Mouse (Mus musculus) MEL (cell line): ENCODE results near the gene Pigc. TPM values are rescaled to one million over a fixed set of nuclear protein-coding genes. Genes with fewer than 3 reads are reported as not detected.

Source experiments
- DNase-seq: peaks from one replicate; pipeline ENCODE4 v3.0.0; 2011; ENCODE audit warnings: low read depth, low spot score
- H3K27ac ChIP-seq: 2 replicates; pipeline ENCODE4 v1.5.1; 2012; ENCODE audit warnings: low read depth, mild to moderate bottlenecking, control low read depth, low read length, moderate library complexity; ENCODE audit not compliant: control insufficient read depth
- H3K27me3 ChIP-seq, 2 experiments: fragments of 150-350 bp in 1 of 2; sonication (generic) in 1 of 2; 2 replicates each; pipeline ENCODE4 v1.6.1; 2012; ENCODE audit warnings: low read length in 2 of 2, mild to moderate bottlenecking in 2 of 2, improper control_type of control experiment in 1 of 2, moderate library complexity in 1 of 2; ENCODE audit not compliant: insufficient read depth in 2 of 2, control insufficient read depth in 1 of 2
- H3K36me3 ChIP-seq, 2 experiments: 2 replicates each; pipeline ENCODE4 v1.6.1; 2012 to 2014; ENCODE audit warnings: low read length in 2 of 2, improper control_type of control experiment in 1 of 2, inconsistent platforms in 1 of 2, mild to moderate bottlenecking in 1 of 2; ENCODE audit not compliant: insufficient read depth in 2 of 2, control insufficient read depth in 1 of 2
- H3K4me1 ChIP-seq, 2 experiments: fragments of 150-350 bp in 1 of 2; sonication (generic) in 1 of 2; 2 replicates each; pipeline ENCODE4 v1.6.1; 2012; ENCODE audit warnings: low read length in 2 of 2, improper control_type of control experiment in 1 of 2, mild to moderate bottlenecking in 1 of 2; ENCODE audit not compliant: insufficient read depth in 2 of 2, control insufficient read depth in 1 of 2
- H3K4me3 ChIP-seq, 2 experiments: fragments of 150-350 bp in 1 of 2; sonication (generic) in 1 of 2; 2 replicates each; pipeline ENCODE4 v1.5.1; 2012; ENCODE audit warnings: low read depth in 2 of 2, low read length in 2 of 2, mild to moderate bottlenecking in 2 of 2, moderate library complexity in 2 of 2, control low read depth in 1 of 2, improper control_type of control experiment in 1 of 2; ENCODE audit not compliant: control insufficient read depth in 1 of 2, insufficient read depth in 1 of 2
- H3K79me2 ChIP-seq: 2 replicates; pipeline ENCODE4 v1.6.1; 2012; ENCODE audit warnings: mild to moderate bottlenecking, low read length, moderate library complexity; ENCODE audit not compliant: control insufficient read depth, poor library complexity, insufficient read depth
- H3K9ac ChIP-seq: 2 replicates; pipeline ENCODE4 v1.6.1; 2012; ENCODE audit warnings: low read depth, mild to moderate bottlenecking, control low read depth, low read length, moderate library complexity; ENCODE audit not compliant: control insufficient read depth, poor library complexity, severe bottlenecking
- H3K9me3 ChIP-seq: fragments of 150-350 bp; sonication (generic); replicated peaks from 2 replicates; pipeline ENCODE4 v1.6.1; 2012; ENCODE audit warnings: mild to moderate bottlenecking, low read length, improper control_type of control experiment, moderate library complexity; ENCODE audit not compliant: insufficient read depth
- CHD1 ChIP-seq: IDR thresholded peaks from 2 replicates; pipeline ENCODE4 v1.6.1; 2012; ENCODE audit warnings: low read depth, mild to moderate bottlenecking, inconsistent platforms, low read length, improper control_type of control experiment
- CHD2 ChIP-seq: IDR thresholded peaks from 2 replicates; pipeline ENCODE4 v1.6.1; 2011; ENCODE audit warnings: low read length, improper control_type of control experiment
- ELF1 ChIP-seq: IDR thresholded peaks from 2 replicates; pipeline ENCODE4 v1.6.1; 2014; ENCODE audit warnings: low read depth, mild to moderate bottlenecking, inconsistent platforms, low read length, improper control_type of control experiment, moderate library complexity
- EP300 ChIP-seq, 2 experiments: IDR thresholded peaks; 2 replicates each; pipeline ENCODE4 v1.6.1; 2011; ENCODE audit warnings: improper control_type of control experiment in 2 of 2, low read length in 2 of 2, low read depth in 1 of 2, mild to moderate bottlenecking in 1 of 2
- ETS1 ChIP-seq: IDR thresholded peaks from 2 replicates; pipeline ENCODE4 v1.6.1; 2012; ENCODE audit warnings: low read depth, mild to moderate bottlenecking, inconsistent platforms, low read length, improper control_type of control experiment, moderate library complexity
- GABPA ChIP-seq: IDR thresholded peaks from 2 replicates; pipeline ENCODE4 v1.6.1; 2012; ENCODE audit warnings: low read depth, mild to moderate bottlenecking, inconsistent platforms, low read length, improper control_type of control experiment, moderate library complexity
- MAX ChIP-seq: IDR thresholded peaks from 2 replicates; pipeline ENCODE4 v1.6.1; 2011; ENCODE audit warnings: low read length, improper control_type of control experiment
- MXI1 ChIP-seq: IDR thresholded peaks from 2 replicates; pipeline ENCODE4 v1.6.1; 2011; ENCODE audit warnings: mild to moderate bottlenecking, low read depth, low read length, improper control_type of control experiment
- MYC ChIP-seq: IDR thresholded peaks from 2 replicates; pipeline ENCODE4 v1.6.1; 2011; ENCODE audit warnings: low read depth, mild to moderate bottlenecking, low read length, improper control_type of control experiment, moderate library complexity
- NELFE ChIP-seq: IDR thresholded peaks from 2 replicates; pipeline ENCODE4 v1.6.1; 2011; ENCODE audit warnings: low read depth, low read length, improper control_type of control experiment
- NRF1 ChIP-seq: IDR thresholded peaks from 2 replicates; pipeline ENCODE4 v1.6.1; 2014; ENCODE audit warnings: low read depth, mild to moderate bottlenecking, inconsistent platforms, low read length, improper control_type of control experiment, moderate library complexity; ENCODE audit not compliant: poor library complexity, insufficient read depth, severe bottlenecking
- POLR2A ChIP-seq, 2 experiments: IDR thresholded peaks; 2 replicates each; pipeline ENCODE4 v1.6.1; 2011 to 2012; ENCODE audit warnings: low read length in 2 of 2, mild to moderate bottlenecking in 2 of 2, control low read depth in 1 of 2, improper control_type of control experiment in 1 of 2, low read depth in 1 of 2, moderate library complexity in 1 of 2; ENCODE audit not compliant: control insufficient read depth in 1 of 2, insufficient read depth in 1 of 2, poor library complexity in 1 of 2
- POLR2AphosphoS5 ChIP-seq: IDR thresholded peaks from 2 replicates; pipeline ENCODE4 v1.6.1; 2012; ENCODE audit warnings: low read depth, borderline replicate concordance, mild to moderate bottlenecking, inconsistent platforms, low read length, moderate library complexity, mixed read lengths
- RCOR1 ChIP-seq: IDR thresholded peaks from 2 replicates; pipeline ENCODE4 v1.6.1; 2012; ENCODE audit warnings: low read depth, mild to moderate bottlenecking, inconsistent platforms, low read length, improper control_type of control experiment
- SIN3A ChIP-seq: IDR thresholded peaks from 2 replicates; pipeline ENCODE4 v1.6.1; 2012; ENCODE audit warnings: low read length, improper control_type of control experiment, inconsistent platforms
- SMC3 ChIP-seq: IDR thresholded peaks from 2 replicates; pipeline ENCODE4 v1.6.1; 2011; ENCODE audit warnings: low read depth, low read length, improper control_type of control experiment
- TBP ChIP-seq: IDR thresholded peaks from 2 replicates; pipeline ENCODE4 v1.8.0; 2011; ENCODE audit warnings: low read depth, low read length, improper control_type of control experiment
- UBTF ChIP-seq: IDR thresholded peaks from 2 replicates; pipeline ENCODE4 v1.6.1; 2012; ENCODE audit warnings: low read depth, mild to moderate bottlenecking, inconsistent platforms, low read length, improper control_type of control experiment, moderate library complexity, borderline replicate concordance; ENCODE audit not compliant: insufficient read depth
- USF1 ChIP-seq: IDR thresholded peaks from 2 replicates; pipeline ENCODE4 v1.6.1; 2014; ENCODE audit warnings: low read depth, mild to moderate bottlenecking, inconsistent platforms, low read length, improper control_type of control experiment, moderate library complexity
- ZKSCAN1 ChIP-seq: IDR thresholded peaks from 2 replicates; pipeline ENCODE4 v1.6.1; 2012; ENCODE audit warnings: low read depth, mild to moderate bottlenecking, inconsistent platforms, low read length, improper control_type of control experiment, moderate library complexity
- ZNF384 ChIP-seq: IDR thresholded peaks from 2 replicates; pipeline ENCODE4 v1.6.1; 2012; ENCODE audit warnings: low read depth, mild to moderate bottlenecking, inconsistent platforms, low read length, improper control_type of control experiment
- polyA plus RNA-seq, 2 experiments: library from polyadenylated mRNA; stranded (reverse) in 1 of 2; unstranded in 1 of 2; fragments of >175 nt in 1 of 2; fragments of >200 nt in 1 of 2; gene quantifications; 2 replicates each; pipeline versions ENCODE4 v1.2.1 to v1.2.4; 2012; ENCODE audit warnings: low replicate concordance in 2 of 2, low read depth in 1 of 2; ENCODE audit not compliant: insufficient read length in 2 of 2, insufficient read depth in 1 of 2, missing spikeins in 1 of 2
- total RNA-seq: library from RNA; depleted of rRNA; stranded (reverse); fragments of 300-350 nt; gene quantifications from 2 replicates; pipeline ENCODE4 v1.2.3, GENCODE M21; 2012

The Pigc gene
- total and polyA plus RNA-seq, 3 experiments, result 4.2 to 9.8 TPM; not detected in 1

DNA sequence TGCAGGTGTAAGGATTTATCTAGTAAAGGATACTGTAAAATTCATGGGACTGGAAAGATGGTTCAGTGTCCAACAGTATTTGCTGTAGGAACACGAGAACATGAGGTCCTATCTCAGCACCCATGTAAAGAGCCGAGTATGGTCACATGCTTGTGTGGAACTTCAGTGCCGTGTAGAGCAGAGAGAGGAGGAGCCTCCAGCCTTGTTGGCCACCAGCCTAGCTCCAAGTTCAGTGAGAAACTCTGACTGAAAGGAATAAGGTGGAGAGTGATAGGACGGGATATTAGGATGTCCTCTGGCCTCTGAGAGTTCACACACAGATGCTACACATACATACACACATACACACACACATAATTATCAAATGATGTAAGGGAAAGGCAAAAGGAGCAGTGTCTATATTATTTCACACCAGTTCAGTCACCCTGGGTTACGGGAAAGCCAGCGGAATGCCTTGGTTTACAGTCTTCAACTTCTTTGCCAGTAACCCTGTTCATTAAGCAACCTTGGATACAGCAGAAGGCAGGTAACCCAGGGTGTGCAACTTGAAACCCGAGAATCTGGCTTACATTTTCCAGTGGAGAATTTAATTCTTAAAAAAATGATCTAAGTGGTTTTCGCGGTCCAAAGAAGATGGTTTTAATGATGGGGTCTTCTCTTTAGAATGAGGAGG, 11.8 kb downstream of the Pigc start:
- no peak for DNase-seq
- Histone ChIP-seq H3K9ac (no peak overlapping the region), H3K4me3 (no peak overlapping the region), H3K27me3 (peaks cover 6 to 24% of the 10 kb centered on the region in 2 experiments; a peak in 3 of 4 replicates), H3K36me3 (no peaks in the 10 kb centered on the region), H3K27ac (no peak overlapping the region), H3K4me1 (no peaks in the 10 kb centered on the region), H3K79me2 (no peaks in the 10 kb centered on the region), H3K9me3 (no peaks in the 10 kb centered on the region)
- TF ChIP-seq GABPA (no peak), USF1 (no peak), RCOR1 (no peak), ZKSCAN1 (no peak), POLR2AphosphoS5 (no peak), POLR2A (IDR thresholded peaks at IDR 0.05; ENCODE audit: control insufficient read depth in 1 of 2, insufficient read depth in 1 of 2, low read depth in 1 of 2, low read length in 2 of 2, poor library complexity in 1 of 2) (no peak), NELFE (no peak)

GRCm38 (mm10) chr1:161983451-161983850, 14.5 kb downstream of the Pigc start:
- no peaks in the 10 kb centered on the region for H3K36me3 ChIP-seq
- H3K4me3 ChIP-seq, result no peak overlapping the region

DNA sequence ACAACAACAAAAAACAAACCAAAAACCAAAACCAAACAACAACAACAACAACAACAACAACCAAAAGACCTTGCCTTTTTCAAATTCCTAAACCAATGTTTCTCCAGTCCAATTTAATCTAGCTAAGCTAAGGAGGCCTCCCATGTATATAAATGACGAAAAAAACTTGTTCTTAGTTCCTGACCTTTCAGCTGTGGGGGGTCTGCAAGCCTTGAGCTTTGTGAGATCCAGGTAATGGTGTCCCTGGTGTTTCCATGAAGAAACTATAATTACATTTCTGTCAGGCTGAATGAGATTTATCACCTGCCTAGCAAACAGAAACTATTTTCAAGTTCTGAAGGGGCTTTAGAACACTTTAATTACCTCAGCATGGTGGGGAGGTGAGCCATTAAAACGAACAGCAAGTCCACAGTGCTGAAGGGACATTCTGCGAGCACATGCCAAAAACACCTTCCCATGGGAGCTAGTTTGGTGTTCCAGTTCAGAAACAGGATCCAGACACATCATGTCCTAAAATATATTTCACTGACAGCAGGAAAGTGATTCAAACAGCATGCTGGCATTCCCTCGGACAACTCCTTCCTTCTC, 15.1 kb downstream of the Pigc start:
- Histone ChIP-seq H3K9me3 (no peaks in the 10 kb centered on the region), H3K4me3 (no peak overlapping the region), H3K36me3 (no peaks in the 10 kb centered on the region), H3K4me1 (no peaks in the 10 kb centered on the region), H3K27me3 (peaks cover 6 to 32% of the 10 kb centered on the region in 2 experiments; a peak in 3 of 4 replicates), H3K79me2 (no peaks in the 10 kb centered on the region), H3K27ac (no peak overlapping the region), H3K9ac (no peak overlapping the region)
- TF ChIP-seq TBP (no peak), ELF1 (no peak), NELFE (no peak), POLR2AphosphoS5 (no peak), ETS1 (no peak), CHD2 (no peak), SMC3 (no peak), POLR2A (IDR thresholded peaks at IDR 0.05; ENCODE audit: control insufficient read depth in 1 of 2, insufficient read depth in 1 of 2, low read depth in 1 of 2, low read length in 2 of 2, poor library complexity in 1 of 2) (no peak), UBTF (no peak), MYC (no peak), ZKSCAN1 (no peak)
- no peak for DNase-seq

More at GRCm38 (mm10) chr1:161983451-161983850, 14.5 kb downstream of the Pigc start:
- H3K79me2 ChIP-seq, result no peaks in the 10 kb centered on the region
- no peaks in the 10 kb centered on the region for H3K9me3 ChIP-seq
- no peak overlapping the region for H3K9ac ChIP-seq
- H3K27me3 ChIP-seq, result peaks cover 6 to 32% of the 10 kb centered on the region in 2 experiments; a peak in 3 of 4 replicates
- no peak overlapping the region for H3K27ac ChIP-seq
- H3K4me1 ChIP-seq, result no peaks in the 10 kb centered on the region
- DNase-seq, result no peak
- TF ChIP-seq USF1 (no peak), GABPA (no peak), NRF1 (no peak), ZNF384 (no peak), MXI1 (no peak), SIN3A (no peak), POLR2AphosphoS5 (no peak), NELFE (no peak), EP300 (IDR thresholded peaks at IDR 0.05; ENCODE audit: low read depth in 1 of 2, low read length in 2 of 2) (no peak), MAX (no peak), CHD2 (no peak), CHD1 (no peak)
